Mouse (Mus musculus): ENCODE results near the gene Stx8.

Gene Stx8

DNA sequence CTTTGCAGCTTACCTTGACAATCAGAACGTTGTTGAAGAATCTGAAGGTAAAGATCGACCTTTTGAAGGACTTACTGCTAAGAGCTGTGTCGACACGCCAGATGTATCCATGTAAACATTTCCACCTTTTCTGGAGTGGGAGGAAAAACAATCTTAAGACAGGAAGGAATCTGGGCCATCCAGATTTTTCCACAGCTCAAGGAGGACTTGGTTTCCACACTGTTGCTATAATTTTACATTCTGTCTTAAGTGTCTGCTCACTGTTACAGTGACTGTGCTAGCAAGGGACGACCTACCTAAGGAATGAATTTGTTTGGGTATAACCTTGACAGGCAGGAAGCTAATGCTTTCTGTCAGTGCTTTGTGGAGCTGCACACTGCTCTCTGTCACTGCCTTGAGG lies 7.2 kb downstream of the Stx8 start:
- no peak for DNase-seq (ENCODE audit: low spot score in 2 of 2)

DNA sequence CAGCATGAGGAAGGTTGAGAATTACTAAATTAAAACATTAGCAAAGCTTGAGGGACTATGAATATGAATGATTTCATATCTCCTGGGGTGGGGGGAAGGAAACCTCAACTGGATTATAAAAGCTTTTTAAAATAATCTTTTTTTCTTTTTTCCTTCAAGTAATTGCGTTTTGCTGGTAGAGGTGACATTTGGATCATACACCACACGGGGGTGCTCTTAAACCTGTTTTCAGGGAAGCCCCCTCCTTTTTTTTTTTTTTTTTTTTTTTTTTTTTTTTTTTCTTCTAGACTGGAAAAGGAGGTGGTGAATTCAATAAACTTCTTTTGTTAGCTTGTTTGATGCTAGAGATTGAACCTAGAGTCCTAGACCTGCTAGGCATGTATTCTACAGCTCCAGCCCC lies 9.3 kb downstream of the Stx8 start:
- peak in 1 of 2 experiments; percentile 35 for DNase-seq (ENCODE audit: low spot score in 2 of 2)

DNA sequence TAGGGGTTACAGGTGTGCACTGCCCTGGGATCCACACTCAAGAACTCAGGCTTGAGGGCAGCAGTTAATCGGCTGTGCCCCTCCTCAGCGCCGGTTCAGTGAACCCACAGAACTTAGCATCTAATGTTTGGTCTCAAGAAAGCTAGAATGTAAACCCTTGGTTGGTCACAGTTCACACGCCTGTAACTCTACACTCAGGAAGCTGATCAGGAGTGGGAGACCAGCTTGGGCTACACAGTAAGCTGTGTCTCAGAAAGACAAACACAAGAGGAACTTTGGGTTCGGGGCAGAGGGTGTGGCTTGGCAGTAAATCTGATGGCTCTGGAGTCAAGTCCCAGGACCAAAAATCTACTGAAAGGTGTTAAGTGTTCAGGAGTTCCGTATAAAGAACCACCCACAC lies 17.6 kb downstream of the Stx8 start:
- no peak for DNase-seq (ENCODE audit: low spot score in 2 of 2)

DNA sequence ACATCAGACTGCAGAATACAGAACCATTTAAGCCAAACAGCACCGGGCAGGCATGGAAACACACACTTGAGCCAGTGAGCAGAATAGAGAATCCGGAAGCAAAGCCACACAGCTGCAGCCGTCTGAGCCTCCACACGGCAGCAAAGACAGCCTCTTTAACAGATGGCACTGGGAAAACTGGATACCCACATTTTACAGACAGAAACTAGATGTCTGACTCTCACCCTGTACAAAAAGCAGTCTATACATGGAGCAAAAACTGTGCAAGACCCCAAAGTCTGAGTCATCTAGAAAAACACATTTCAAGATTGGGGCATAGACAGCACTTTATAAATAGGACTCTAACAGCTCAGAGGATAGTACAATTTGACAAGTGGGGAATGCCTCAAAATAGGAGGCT lies 25.2 kb downstream of the Stx8 start:
- no peak for DNase-seq (ENCODE audit: low spot score in 2 of 2)

DNA sequence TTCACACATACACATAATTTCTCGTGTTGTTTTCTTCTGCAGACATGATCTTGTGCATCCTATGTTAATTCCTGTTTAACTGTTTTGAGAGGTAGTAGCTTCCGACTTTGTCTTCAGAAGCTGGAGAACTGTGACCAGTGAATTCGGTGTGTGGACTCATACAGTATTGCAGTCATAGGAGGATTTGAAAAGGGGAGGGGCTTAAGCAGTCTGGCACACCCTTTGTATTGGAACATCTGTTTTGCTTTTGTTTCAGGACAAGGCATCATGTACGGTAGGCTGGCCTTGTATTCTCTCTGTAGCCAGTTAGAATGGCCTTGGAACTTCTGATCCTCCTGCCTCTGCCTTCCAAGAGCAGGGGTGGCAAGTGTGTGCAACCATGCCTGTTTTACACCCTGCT lies 30.0 kb downstream of the Stx8 start:
- no peak for DNase-seq (ENCODE audit: low spot score in 2 of 2)

DNA sequence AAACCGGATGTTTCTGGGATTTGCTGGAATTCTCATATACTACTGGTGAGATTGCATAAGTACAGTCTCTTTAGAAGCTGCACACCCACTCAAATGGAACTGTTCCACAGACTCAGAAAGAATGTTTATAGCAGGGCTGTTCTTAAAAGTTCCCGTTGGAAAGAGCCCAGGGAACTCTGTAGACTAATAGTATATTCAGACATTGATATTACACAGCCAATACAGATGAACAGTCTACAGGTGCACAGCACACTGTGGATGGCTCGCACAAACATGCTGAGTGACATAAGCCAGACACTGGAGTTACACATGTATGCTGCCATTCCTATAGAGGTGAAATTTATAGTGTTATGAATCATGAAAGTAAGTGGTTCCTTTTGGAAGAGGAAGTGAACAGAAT lies 32.9 kb downstream of the Stx8 start:
- DNase-seq (ENCODE audit: low spot score in 2 of 2) = no peak

DNA sequence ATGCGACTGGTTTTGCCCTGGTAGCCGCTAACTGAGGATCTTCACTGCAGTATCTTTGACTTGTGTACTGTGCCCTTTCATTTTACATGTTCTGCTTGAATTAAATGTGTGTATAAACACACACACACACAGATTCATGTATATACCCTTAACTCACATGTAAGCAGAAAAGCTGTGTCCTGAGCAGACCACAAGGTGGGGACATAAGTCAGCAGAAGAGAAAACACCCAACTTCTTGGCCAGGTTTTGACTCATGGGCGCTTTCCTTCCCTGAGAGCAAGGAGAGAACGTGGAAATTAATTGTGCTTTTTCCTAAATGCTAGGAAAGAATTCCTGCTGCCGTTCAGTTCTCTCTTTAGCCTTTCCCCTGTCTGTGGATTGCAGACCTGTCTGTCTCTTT lies 33.6 kb downstream of the Stx8 start:
- DNase-seq (ENCODE audit: low spot score in 2 of 2) = no peak

DNA sequence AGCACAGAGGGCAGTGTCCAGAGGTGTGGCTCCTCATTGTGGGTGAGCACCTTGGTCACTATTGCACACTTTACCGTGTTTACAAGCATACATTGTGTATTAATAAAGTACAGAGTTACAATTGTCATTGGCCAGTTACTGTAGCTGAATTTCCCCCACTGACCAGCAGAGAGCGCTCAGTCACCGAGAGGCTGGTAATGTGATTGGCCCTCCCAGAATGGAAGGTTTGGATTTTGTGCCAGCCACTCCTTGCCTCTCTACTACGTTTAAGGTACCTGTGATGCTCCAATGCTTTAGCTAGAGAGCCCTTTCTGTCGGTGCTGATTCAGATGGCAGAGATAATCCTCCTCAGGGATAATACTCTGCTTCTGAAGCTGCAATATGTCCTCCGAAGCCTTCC lies 38.2 kb downstream of the Stx8 start:
- DNase-seq (ENCODE audit: low spot score in 2 of 2) = peak; percentile 68 to 81

DNA sequence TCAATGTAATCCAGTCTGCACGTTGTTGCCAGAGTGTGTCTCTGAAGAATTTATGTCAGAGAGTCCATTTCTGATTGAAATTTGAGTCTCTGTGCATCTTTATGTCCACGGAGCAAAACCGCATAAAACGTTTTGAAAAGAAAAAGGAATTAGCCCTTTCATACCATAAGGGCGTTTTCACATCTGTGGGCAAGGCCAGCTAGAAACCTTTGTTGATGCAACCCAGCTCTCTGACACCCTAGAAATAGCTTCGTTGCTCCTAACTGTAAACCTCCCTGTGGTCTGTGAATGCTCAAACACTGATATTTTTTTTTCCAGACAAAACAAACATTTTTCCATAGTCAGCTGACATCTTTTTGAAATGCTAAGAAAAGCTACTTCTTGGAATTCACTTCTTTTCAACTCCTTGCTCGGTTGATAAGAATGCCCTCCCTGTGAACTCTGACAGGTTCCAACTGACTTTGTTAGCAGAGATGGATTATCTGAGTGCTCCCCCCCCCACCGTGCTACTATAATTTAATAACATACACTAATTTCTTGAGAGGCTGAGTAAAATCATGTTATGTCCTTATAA lies 40.3 kb downstream of the Stx8 start:
- no peak for DNase-seq (ENCODE audit: low spot score in 2 of 2)

DNA sequence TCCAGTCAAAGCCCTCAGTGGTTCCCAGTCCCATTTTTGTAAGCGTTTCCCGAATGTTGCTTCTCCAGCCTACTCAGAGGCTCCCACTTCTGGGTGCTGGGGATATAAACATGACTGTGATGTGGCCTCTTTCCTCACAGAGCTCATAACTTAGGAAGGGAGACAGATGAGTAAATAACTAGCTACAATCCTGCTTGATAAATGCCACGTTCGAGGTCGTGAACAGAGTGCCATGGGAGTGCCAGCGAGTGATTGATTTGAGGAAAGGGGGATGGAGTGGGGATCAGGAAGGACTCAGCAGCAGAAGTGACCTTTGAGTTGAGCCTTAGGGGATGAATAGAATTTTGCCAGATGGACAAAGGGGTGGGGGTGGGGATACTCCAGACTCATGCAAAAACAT lies 41.7 kb downstream of the Stx8 start:
- no peak for DNase-seq (ENCODE audit: low spot score in 2 of 2)

DNA sequence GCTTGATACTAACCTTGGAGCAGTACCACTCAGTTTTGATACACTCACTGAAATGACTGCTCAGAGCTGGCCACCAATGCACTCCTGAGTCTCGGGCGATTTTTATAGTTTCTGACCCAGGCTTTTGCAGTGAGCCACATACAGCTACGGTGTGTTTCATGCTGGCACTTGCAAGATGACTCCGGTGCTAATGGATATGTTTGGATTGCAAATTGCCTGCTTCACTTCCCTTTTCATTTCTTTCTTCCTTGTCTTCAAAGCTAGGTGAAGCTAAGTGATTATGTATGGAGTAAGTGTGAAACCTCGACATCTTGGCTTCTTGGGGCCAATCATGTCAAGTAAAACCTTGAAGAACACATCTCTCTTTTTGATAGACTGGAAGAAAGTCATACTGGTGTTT lies 43.4 kb downstream of the Stx8 start:
- DNase-seq (ENCODE audit: low spot score in 2 of 2) = no peak

DNA sequence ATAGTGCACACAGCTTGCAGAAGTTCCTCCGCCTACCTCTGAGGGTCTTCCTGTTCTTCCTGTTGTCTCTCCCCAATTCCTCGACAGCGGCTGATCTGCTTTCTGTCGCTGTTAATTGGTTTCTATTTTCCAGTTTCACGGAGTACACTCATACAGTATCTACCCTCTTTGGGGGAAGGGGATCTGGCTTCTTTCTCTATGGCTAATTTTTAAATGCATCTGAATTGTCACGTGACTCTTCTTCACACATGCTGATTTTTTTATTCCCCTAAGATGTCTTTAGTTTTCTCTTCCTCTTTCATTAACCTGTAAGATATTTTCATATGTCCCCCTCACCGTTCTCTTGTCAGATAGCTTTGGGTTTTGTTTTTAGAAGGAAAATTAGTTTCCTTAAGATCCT lies 46.2 kb downstream of the Stx8 start:
- no peak for DNase-seq (ENCODE audit: low spot score in 2 of 2)

DNA sequence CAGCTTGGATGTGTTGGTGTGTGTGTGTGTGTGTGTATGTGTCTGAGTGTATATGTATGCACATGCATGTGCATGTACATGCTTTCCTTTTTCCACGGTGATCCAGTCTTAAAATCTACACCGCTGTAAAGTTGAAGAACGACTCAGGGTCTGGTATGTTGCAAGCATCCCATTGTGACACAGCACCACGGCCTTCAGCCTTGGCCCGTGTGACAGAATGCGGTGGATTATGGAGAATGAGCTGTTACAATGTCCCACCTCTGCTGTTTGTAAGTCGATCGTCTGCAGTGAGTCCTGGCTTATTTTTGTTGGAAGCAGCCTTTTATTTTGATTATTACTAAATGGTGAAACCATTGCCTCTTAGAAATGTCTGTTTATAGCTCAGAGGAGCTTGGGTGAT lies 52.2 kb downstream of the Stx8 start:
- DNase-seq (ENCODE audit: low spot score in 2 of 2) = no peak

DNA sequence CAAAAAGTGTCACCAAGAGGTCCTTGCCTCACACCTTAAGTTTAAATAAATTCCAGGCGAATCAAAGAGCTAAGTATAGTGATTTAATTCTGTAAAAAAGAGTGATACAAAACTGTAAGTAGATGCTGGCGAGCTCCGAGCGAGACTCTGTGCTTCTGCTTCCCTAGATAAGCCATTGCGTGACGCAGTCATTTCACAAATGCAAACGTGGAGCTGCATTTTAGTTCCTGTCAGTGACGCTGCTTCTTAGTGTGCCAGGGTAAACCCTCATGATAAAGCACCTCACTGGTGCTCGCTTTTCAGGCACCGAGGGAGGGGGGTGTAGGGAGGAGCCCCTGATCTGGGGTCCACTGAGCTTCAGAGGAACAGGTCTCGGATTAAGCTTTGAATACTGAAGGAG lies 53.2 kb downstream of the Stx8 start:
- DNase-seq (ENCODE audit: low spot score in 2 of 2) = no peak

DNA sequence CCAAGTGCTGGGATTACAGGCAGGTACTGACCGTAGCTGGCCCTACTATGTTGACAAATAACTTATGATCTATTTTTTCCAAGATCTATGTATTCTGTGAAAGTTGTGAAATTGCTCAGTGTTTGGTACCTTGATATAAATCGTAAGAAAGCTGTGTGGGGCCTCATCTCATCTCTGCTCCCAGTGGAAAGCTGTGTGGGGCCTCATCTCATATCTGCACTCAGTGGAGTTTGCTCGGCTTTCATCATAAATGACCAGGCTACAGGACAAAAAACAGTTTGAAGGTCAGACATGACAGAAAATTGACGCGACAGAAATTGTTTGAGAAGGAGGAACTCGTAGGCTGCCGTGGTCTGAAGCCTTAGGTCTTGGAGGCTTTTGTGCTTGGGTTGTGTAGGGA lies 56.0 kb downstream of the Stx8 start:
- DNase-seq (ENCODE audit: low spot score in 2 of 2) = no peak

DNA sequence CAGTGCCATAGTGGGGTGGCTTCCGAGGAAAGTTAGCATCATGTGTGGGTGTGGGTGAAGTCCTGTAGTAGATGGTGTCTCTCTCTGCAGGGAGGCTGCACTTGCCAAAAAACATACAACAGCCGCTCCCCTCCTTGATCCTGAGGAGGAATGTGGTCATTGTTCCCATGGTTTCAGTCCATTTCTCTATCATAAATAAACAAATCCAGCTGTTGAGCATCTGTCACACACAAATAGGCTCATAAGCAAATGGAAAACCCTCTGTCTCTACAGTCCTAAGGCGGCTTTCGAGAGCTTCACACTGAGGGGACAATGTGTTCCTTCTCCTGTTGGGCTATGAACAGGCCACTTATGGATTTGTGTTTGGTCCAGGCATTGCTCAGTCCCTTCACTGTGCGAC lies 56.9 kb downstream of the Stx8 start:
- no peak for DNase-seq (ENCODE audit: low spot score in 2 of 2)

DNA sequence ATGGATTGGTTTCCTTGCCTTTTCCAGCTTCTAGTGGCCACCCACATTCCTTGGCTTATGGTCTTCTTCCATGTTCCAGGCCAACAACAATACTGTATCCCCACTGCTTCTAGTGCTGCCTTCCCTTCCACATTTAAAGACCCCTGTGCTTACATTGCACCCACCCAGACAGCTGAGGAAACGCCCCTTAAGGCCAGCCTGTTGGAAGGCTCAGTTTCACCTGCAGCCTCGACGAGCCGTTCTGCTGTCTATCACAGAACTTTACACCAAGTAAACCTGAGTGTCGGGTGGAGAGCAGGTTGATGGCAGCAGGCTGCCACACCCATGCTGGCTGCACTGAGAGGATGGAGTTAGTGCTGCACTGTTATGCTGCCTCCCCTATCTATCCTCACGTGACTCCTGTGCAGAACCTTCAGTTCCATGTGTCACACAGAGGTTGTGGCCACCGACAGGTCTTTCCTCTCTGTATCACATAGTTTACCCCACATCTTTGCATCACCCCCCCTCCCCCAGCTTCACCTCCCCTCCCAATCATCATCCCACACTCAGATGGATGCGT lies 57.9 kb downstream of the Stx8 start:
- DNase-seq (ENCODE audit: low spot score in 2 of 2) = no peak

DNA sequence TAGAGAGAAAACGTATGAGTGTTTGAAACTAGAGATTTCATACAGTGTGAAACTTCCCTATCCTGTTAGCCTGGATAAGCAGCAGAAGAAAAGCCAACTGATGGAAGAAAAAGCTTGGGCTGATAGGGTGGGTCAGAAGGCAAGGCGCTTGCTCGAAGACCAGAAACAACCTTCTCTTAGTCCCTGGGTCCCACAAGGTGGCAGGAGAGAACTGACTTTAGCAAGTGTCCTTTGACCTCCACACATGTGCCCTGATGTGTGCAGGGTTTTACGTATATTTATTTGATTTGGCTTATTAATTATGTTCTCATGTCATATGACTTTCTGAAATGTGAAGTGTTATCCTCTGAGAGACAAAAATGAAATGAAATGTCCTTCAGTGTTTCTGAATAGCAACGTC lies 60.6 kb downstream of the Stx8 start:
- DNase-seq (ENCODE audit: low spot score in 2 of 2) = no peak

DNA sequence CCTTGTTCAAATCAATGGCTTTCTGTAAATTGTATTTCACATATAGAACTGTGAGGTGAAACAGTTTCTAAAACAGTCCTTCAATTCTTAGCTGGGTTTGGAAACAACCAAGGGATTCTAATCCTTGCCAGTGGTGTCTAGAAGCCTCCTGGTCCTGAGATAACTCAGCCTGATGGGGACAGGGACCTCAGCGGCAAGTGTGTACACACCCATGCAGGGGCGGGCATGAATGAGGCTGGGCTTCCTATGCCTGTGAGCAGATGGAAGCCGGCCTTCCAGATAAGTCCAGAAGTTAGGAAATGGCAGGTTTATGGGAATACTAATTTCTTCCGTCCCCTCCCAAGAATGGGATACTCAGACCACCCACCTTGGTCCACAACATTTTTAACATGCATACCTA lies 63.1 kb downstream of the Stx8 start:
- no peak for DNase-seq (ENCODE audit: low spot score in 2 of 2)

DNA sequence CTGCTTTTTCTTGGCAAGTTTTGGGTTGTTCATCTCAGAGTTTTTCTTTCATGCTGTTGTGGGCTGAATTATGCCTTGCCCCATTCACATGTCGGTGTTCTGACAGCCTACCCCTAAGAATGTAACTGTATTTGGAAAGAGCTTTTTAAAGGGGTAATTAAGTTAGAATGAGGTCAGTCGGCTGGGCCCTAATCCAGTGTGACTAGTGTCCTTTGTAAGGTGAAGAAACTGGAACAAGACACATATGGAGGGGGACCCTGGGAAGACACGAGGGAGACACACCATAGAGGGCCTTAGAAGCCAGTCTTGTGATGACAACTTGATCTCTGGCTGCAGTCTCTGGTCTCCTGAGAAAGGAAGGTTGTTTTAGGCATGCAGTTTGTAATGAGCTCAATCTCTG lies 63.9 kb downstream of the Stx8 start:
- no peak for DNase-seq (ENCODE audit: low spot score in 2 of 2)

DNA sequence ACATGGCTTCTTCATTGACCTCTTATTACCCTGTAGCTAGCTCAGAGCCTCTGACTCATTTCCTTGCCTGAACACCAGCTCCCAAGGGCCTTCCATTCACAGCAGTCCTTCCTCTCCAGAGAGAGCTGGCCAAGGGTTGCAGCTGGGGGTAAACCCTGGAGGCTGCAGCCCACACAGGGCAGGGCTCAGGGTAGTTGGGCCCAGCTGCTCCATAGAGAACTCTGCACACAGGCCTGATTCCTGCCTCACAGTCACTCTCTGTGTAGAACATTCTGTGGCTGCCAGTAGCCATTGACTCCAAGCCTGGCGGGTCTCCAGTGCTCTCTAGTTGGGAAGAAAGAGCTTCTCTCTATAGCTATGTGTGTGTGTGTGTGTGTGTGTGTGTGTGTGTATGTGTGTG lies 64.8 kb downstream of the Stx8 start:
- peak in 1 of 2 experiments; percentile 21 for DNase-seq (ENCODE audit: low spot score in 2 of 2)

DNA sequence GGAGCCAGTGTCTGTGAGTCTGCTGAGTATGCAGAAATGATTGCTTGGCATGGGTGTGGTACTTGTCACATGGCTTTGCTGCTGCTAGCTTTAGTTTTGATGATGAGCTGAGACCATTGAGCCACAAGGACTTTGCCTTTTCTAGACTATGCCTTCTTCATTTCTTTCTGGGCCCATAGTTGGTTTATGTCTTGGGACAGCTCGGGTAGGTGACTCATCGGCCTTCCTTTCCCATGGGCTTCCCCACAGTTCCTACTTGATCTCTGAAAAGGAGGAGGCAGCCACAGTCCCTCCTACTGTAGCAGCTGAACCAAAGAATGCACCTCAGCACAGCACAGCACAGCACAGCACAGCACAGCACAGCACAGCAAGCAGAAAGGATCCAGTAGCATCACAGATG lies 66.5 kb downstream of the Stx8 start:
- no peak for DNase-seq (ENCODE audit: low spot score in 2 of 2)

DNA sequence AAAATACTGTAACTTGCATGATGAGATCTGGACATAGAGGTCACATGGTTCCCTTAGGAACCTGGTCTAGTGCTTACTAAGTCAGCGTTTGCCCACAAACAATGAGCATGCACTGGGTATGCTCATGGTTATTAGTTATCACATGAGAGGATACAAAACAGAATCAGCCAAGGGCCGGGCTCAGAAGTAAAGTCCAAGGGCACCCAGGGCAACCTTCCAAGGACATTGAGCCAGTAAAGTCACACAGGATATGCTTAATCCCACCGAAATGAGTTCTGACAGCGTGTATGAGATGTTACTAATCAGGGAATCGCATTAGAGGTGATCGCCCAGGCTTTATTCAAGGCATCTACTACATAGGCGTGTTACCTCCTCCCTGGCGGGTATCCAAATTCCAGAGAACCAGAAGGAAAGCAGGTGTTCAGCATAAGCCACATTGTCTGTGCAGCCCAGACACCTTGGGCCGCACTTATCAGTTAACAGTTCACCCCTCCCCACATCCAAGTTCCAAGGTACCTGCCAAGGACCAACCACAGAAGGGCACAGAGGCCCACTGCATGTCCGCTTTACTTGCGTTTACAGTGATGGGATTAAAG lies 67.4 kb downstream of the Stx8 start:
- DNase-seq (ENCODE audit: low spot score in 2 of 2) = no peak

DNA sequence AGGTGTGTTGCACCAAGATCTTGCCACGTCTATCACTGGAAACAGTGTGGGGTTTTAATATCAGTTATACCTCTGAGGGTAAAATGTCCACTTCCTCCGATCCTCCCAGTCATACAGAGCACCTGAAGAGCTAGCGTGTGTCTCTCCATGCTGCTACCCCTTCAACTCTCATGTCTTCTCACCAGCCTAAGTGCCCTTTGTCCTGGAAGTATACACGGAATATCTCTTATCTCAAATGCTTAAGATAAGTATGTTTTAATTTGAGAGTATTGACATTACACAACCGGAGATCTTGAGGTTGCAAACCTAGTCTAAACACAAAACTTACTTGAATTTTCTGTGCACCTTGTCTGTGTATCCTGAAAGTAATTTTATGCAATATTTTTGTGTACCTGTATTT lies 68.4 kb downstream of the Stx8 start:
- no peak for DNase-seq (ENCODE audit: low spot score in 2 of 2)

Measured in cerebellum, postnatal 4 days (tissue).